Mouse (Mus musculus) forebrain, postnatal 0 days (tissue): ENCODE measurements at regions not wholly inside any gene's neighbourhood (a gene's known extent, or its start where the extent isn't known, plus 50 kb on each side); places are given as distances from the start of the nearest gene placed in this dataset.

ENCODE experiments used
- ATAC-seq: fragments of 200-750 bp; cut with Nextera tagmentation; 2 replicates; pipeline ENCODE4 v1.8.0; 2017; ENCODE audit warnings: mild to moderate bottlenecking, moderate library complexity
- DNase-seq: peaks from one replicate; pipeline ENCODE4 v3.0.0-alpha.2; 2015
- H3K27ac ChIP-seq: fragments of 300-500 bp; sonication (generic); 2 replicates; pipeline ENCODE4 v1.5.1; 2014; ENCODE audit warnings: low read depth, mild to moderate bottlenecking, antibody characterized with exemption, low read length, moderate library complexity, mixed read lengths
- H3K27me3 ChIP-seq: fragments of 300-500 bp; sonication (generic); 2 replicates; pipeline ENCODE4 v1.6.1; 2014; ENCODE audit warnings: mild to moderate bottlenecking, low read length, mixed read lengths; ENCODE audit not compliant: insufficient read depth
- H3K36me3 ChIP-seq: fragments of 300-500 bp; sonication (generic); 2 replicates; pipeline ENCODE4 v1.6.1; 2014; ENCODE audit warnings: mild to moderate bottlenecking, moderate library complexity; ENCODE audit not compliant: insufficient read depth
- H3K4me1 ChIP-seq: fragments of 300-500 bp; sonication (generic); 2 replicates; pipeline ENCODE4 v1.6.1; 2014; ENCODE audit warnings: antibody characterized with exemption; ENCODE audit not compliant: insufficient read depth
- H3K4me2 ChIP-seq: fragments of 300-500 bp; sonication (generic); 2 replicates; pipeline ENCODE4 v1.6.1; 2014; ENCODE audit warnings: low read depth, mild to moderate bottlenecking, moderate library complexity
- H3K4me3 ChIP-seq: fragments of 300-500 bp; sonication (generic); 2 replicates; pipeline ENCODE4 v1.5.1; 2014; ENCODE audit warnings: low read depth, low read length, mixed read lengths
- H3K9ac ChIP-seq: fragments of 300-500 bp; sonication (generic); 2 replicates; pipeline ENCODE4 v1.6.1; 2014; ENCODE audit warnings: mild to moderate bottlenecking
- H3K9me3 ChIP-seq: fragments of 300-500 bp; sonication (generic); 2 replicates; pipeline ENCODE4 v1.6.1; 2016; ENCODE audit warnings: low read length
- CTCF ChIP-seq: sonication (generic); IDR thresholded peaks from 2 replicates; pipeline ENCODE4 v1.5.1; 2016; ENCODE audit warnings: antibody characterized with exemption, control low read depth, low read depth
- WGBS: fragments of 180-500 bp; shearing (Covaris S2); extraction: QIAGEN DNeasy Blood & Tissue Kit; methylation state at CpG from one replicate; pipeline ENCODE4 v1.1.7; 2014; 5-methylcytosine and 5-hydroxymethylcytosine counted together

DNA sequence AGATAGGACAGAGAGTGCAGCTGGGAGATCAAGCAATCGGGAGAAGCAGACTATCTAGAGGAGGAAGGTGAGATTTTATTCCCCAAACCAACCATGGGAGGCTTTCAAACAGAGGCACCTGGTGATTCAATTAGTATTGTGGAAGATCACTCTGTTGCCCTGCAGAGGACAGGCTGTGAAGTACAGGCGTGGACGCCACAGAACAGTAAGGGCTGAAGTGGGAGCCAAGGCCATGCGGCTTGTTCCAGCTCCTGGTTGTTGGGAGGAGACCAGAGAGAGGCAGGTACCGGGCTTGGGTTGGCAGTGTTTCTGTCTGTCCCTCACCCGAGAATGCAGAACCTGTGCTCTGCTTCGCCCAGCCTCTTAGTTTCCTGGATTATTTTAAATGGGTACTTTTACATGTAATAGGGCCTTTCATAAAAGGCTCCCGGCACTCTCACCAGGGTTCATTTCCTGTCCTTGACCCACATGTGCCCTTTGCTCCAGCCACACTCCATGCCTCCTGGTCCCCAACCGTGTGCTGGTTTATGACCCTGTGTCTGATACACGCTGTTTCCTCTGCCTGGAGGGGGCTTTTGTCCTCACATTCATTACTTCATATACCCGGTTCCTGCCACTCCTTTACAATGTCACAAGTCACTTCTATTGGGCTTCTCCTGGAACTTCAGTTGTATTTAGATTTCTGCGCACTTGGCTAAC is 58.3 kb downstream of the Vcpkmt start:
- Histone ChIP-seq H3K27me3 (no peaks in the 10 kb centered on the region), H3K27ac (no peak overlapping the region), H3K4me1 (no peaks in the 10 kb centered on the region), H3K9ac (no peak overlapping the region), H3K9me3 (no peaks in the 10 kb centered on the region), H3K36me3 (no peaks in the 10 kb centered on the region), H3K4me3 (no peak overlapping the region), H3K4me2 (no peak overlapping the region)
- ATAC-seq, result no peak
- TF ChIP-seq CTCF, result no peak
- WGBS, result 85% methylated on average over 12 of the region's 12 CpGs
- no peak for DNase-seq

DNA sequence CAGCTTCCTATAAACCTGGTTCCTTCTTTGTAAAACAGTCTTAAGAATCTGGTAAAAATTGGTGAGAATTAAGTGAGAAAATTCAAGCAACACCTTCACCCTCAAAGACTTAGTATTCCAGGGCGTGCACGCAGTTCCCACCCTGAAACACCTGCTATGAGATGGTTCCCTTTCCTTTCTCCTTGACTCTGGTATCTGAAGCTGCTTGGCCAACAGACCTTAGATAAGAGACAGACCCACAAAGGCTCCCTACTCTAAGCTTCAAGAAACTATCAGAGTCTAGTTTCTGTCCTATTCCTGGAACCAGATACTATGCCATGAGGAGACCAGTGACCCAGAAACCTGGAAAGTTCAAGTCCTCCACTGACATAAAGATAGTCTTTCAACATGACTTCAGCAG is 63.0 kb downstream of the Vcpkmt start:
- Histone ChIP-seq H3K4me1 (no peaks in the 10 kb centered on the region), H3K27ac (no peak overlapping the region), H3K4me2 (no peak overlapping the region), H3K36me3 (no peaks in the 10 kb centered on the region), H3K9ac (no peak overlapping the region), H3K4me3 (no peak overlapping the region), H3K27me3 (no peaks in the 10 kb centered on the region), H3K9me3 (no peaks in the 10 kb centered on the region)
- DNase-seq, result no peak
- no peak for ATAC-seq
- 92% methylated on average over 2 of the region's 2 CpGs for WGBS
- no peak for TF ChIP-seq CTCF

DNA sequence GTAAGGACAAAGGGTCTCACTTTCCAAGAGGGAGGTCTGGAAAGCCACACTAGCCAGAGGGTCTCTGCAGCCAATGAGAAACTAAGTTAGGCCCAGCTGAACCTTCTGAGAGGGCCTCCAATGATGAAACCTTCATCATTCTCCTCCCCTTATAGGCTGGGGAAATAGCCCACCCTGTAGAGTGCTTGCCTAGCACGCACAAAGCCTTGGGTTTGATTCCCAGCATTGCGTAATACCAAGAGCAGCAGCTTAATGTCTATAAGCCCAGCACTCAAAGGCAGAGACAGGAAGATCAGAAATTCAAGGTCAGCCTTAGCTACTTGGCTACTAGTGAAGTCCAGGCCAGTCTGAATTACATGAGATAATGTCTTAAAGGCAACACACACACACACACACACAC is 63.8 kb downstream of the Vcpkmt start:
- no peak overlapping the region for H3K27ac ChIP-seq
- TF ChIP-seq CTCF, result no peak
- H3K9ac ChIP-seq, result no peak overlapping the region
- no peak overlapping the region for H3K4me3 ChIP-seq
- no peaks in the 10 kb centered on the region for H3K9me3 ChIP-seq
- no peaks in the 10 kb centered on the region for H3K27me3 ChIP-seq
- ATAC-seq, result no peak
- DNase-seq, result no peak
- H3K4me1 ChIP-seq, result no peaks in the 10 kb centered on the region
- WGBS, result 85% methylated on average over 2 of the region's 2 CpGs
- H3K36me3 ChIP-seq, result no peaks in the 10 kb centered on the region
- H3K4me2 ChIP-seq, result no peak overlapping the region

DNA sequence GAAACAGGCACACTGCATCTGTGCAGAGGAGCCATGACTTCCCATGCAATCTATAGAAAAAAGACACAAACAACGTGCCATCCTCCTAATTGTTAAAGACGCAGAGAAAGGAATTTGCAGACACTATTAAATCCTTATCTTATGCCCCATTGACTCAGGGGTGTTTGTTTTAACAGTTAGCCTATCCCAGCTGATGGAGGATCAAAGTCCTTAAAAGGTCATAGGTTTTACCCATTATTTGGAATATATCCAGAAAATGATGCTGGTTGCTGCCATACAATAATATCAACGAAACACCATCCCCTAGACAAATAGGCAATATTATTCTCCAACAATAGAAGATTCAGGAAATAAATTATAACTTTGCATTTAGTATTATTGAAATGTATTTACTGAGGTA is 65.2 kb downstream of the Vcpkmt start:
- 80% methylated on average over 3 of the region's 3 CpGs for WGBS
- Histone ChIP-seq H3K27me3 (no peaks in the 10 kb centered on the region), H3K4me3 (no peak overlapping the region), H3K4me1 (no peaks in the 10 kb centered on the region), H3K9me3 (no peaks in the 10 kb centered on the region), H3K36me3 (no peaks in the 10 kb centered on the region), H3K27ac (no peak overlapping the region), H3K4me2 (no peak overlapping the region), H3K9ac (no peak overlapping the region)
- no peak for TF ChIP-seq CTCF
- DNase-seq (no peak), ATAC-seq (no peak)

DNA sequence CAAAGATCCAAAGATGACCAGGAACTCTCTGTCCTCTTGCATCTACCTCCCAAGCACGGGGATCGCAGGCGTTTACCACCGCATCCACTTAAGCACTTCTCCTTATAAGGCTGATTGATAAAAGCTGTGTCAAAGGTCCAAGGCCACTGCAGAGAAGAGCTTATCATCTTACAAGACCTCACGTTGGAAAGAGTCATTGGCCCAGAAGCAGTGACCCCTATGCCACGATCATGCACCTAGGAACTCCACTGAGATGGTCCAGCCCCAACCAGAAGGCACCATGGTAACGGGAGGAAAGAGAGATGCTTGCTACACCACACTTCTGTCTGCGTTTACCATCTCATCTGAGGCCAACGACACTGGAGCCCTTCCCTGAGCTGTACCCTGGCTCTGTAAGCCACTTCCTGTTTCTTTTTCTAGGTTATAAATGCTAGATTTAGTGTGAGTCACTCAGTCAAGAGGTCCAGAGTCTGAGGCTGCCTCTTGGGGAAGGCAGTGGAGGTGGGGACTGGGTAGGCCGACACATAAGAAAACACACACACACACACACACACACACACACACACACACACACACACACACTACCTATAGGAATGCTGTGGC is 66.4 kb downstream of the Vcpkmt start:
- Histone ChIP-seq H3K9ac (no peak overlapping the region), H3K4me1 (no peaks in the 10 kb centered on the region), H3K4me3 (no peak overlapping the region), H3K27ac (no peak overlapping the region), H3K4me2 (no peak overlapping the region), H3K9me3 (no peaks in the 10 kb centered on the region), H3K27me3 (no peaks in the 10 kb centered on the region), H3K36me3 (no peaks in the 10 kb centered on the region)
- DNase-seq (no peak), ATAC-seq (no peak)
- no peak for TF ChIP-seq CTCF
- WGBS, result 90% methylated on average over 10 of the region's 10 CpGs

DNA sequence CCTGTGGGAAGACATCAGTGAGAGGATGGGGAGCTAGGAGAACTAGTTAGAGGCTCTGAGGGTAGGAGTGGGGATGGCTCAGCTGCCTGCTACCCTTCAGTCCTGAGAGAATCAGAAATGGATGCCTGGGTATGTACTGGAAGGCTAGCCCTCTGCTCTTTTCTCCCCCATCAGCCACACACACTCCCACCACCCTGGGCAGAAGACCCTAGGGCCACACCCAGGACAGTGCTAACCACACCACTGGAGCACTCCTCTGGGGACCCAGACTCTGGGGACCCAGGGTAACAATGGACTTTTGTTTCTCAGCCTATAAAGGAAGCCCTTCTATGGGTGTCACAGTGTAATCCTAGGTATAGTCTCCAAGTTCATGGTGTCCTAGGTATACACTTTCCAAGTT is 67.0 kb downstream of the Vcpkmt start:
- TF ChIP-seq CTCF, result no peak
- Histone ChIP-seq H3K36me3 (no peaks in the 10 kb centered on the region), H3K4me1 (no peaks in the 10 kb centered on the region), H3K9me3 (no peaks in the 10 kb centered on the region), H3K4me3 (no peak overlapping the region), H3K27me3 (no peaks in the 10 kb centered on the region), H3K4me2 (no peak overlapping the region), H3K27ac (no peak overlapping the region), H3K9ac (no peak overlapping the region)
- ATAC-seq (no peak), DNase-seq (no peak)

DNA sequence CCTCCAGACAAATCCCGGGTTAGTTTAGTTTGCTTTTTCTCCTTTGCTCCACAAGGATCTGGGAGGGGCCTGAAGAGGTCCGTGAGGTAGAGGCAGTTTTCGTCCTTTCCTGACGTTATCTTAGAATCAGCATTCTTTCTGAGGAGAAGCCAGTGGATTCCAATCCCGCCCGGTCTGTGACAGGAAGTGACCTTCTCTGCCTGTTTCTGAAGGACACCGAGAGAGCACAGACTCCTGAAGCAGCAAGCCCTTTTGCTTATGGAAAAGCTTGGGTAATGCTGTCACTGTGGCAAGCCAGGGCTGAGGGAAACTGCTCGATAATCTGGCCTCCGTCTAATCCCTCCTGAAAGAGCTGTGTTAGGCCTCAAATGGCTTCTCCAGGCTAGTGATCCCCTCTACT is 67.7 kb downstream of the Vcpkmt start:
- H3K9ac ChIP-seq, result no peak overlapping the region
- ATAC-seq (no peak), DNase-seq (no peak)
- H3K36me3 ChIP-seq, result no peaks in the 10 kb centered on the region
- no peak overlapping the region for H3K27ac ChIP-seq
- no peaks in the 10 kb centered on the region for H3K9me3 ChIP-seq
- no peak overlapping the region for H3K4me2 ChIP-seq
- no peak for TF ChIP-seq CTCF
- 61% methylated on average over 9 of the region's 9 CpGs for WGBS
- no peaks in the 10 kb centered on the region for H3K4me1 ChIP-seq
- no peaks in the 10 kb centered on the region for H3K27me3 ChIP-seq
- H3K4me3 ChIP-seq, result no peak overlapping the region
